Mouse (Mus musculus) intestine, embryonic 16.5 days (tissue): Measurements from ENCODE around the gene BC004004. TPM values are rescaled to one million over a fixed set of nuclear protein-coding genes. Genes with fewer than 3 reads are reported as not detected.
"Not testable (repeated sequence)": the region's sequence is repeated elsewhere in the genome, so short reads cannot be mapped to it uniquely, and the experiment has no call there.

Experiments
- ATAC-seq: fragments of 200-750 bp; cut with Nextera tagmentation; 2 replicates; pipeline ENCODE4 v1.8.0; 2017; ENCODE audit warnings: moderate TSS enrichment, moderate library complexity
- H3K27ac ChIP-seq: fragments of 300-500 bp; sonication (generic); 2 replicates; pipeline ENCODE4 v1.5.1; 2014; ENCODE audit warnings: mild to moderate bottlenecking, low read length
- H3K27me3 ChIP-seq: fragments of 300-500 bp; sonication (generic); replicated peaks from 2 replicates; pipeline ENCODE4 v1.6.1; 2014; ENCODE audit warnings: low read length, control low read depth, mixed read lengths; ENCODE audit not compliant: control insufficient read depth, insufficient read depth
- H3K36me3 ChIP-seq: fragments of 300-500 bp; sonication (generic); 2 replicates; pipeline ENCODE4 v1.6.1; 2014; ENCODE audit warnings: low read length, control low read depth; ENCODE audit not compliant: control insufficient read depth, insufficient read depth
- H3K4me1 ChIP-seq: fragments of 300-500 bp; sonication (generic); 2 replicates; pipeline ENCODE4 v1.6.1; 2014; ENCODE audit warnings: low read length, control low read depth, mixed read lengths; ENCODE audit not compliant: control insufficient read depth, insufficient read depth
- H3K4me2 ChIP-seq: fragments of 300-500 bp; sonication (generic); 2 replicates; pipeline ENCODE4 v1.6.1; 2014; ENCODE audit warnings: low read depth, low read length, control low read depth
- H3K4me3 ChIP-seq: fragments of 300-500 bp; sonication (generic); 2 replicates; pipeline ENCODE4 v1.5.1; 2014; ENCODE audit warnings: mild to moderate bottlenecking, low read length
- H3K9ac ChIP-seq: fragments of 300-500 bp; sonication (generic); 2 replicates; pipeline ENCODE4 v1.6.1; 2014; ENCODE audit warnings: low read depth, low read length
- H3K9me3 ChIP-seq: fragments of 300-500 bp; sonication (generic); 2 replicates; pipeline ENCODE4 v1.6.1; 2016; ENCODE audit warnings: low read length, control low read depth; ENCODE audit not compliant: control insufficient read depth
- WGBS: fragments of 180-500 bp; shearing (Covaris S2); extraction: QIAGEN DNeasy Blood & Tissue Kit; methylation state at CpG from one replicate; pipeline ENCODE4 v1.1.7; 2014; 5-methylcytosine and 5-hydroxymethylcytosine counted together
- polyA plus RNA-seq: library from polyadenylated mRNA; unstranded; fragments of >200 nt; fragmentation: Nextera tagmentation; extraction: Ambion mirVana; gene quantifications from 2 replicates; pipeline ENCODE4 v1.2.1, GENCODE M21; 2015

BC004004 gene
- polyA plus RNA-seq, 1 experiment from 2014 or later, result 85.6 TPM

- no peaks in the 10 kb centered on the region for H3K9me3 ChIP-seq
- H3K36me3 ChIP-seq, result peaks cover 10% of the 10 kb centered on the region
- ATAC-seq, result no peak
- H3K4me1 ChIP-seq, result peaks cover 33% of the 10 kb centered on the region
- peak overlapping the region; percentile 97 for H3K27ac ChIP-seq
- peak overlapping the region; percentile 80 for H3K4me2 ChIP-seq
- H3K4me3 ChIP-seq, result peak overlapping the region; percentile 92; the same call in 1 of the 2 replicates
- WGBS, result 74% methylated on average over 5 of the region's 5 CpGs
- peak overlapping the region; percentile 87 for H3K9ac ChIP-seq
- no peaks in the 10 kb centered on the region for H3K27me3 ChIP-seq
Observed at GRCm38 (mm10) chr17:29264760-29265159, 3.8 kb upstream of the BC004004 start.

DNA sequence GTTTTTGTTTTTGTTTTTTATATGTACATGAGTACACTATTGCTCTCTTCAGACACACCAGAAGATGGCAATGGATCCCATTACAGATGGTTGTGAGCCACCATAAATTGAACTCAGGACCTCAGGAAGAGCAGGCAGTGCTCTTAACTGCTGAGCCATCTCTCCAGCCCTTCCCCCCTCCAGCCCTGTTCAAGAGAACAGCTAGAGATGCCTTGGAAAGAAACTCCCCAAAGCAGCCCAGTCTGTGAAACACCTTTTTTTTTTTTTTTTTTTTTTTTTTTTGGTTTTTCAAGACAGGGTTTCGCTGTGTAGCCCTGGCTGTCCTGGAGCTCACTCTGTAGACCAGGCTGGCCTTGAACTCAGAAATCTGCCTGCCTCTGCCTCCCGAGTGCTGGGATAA lies 1.5 kb upstream of the BC004004 start:
- ATAC-seq, result not testable (repeated sequence)
- WGBS, result 88% methylated on average over 2 of the region's 2 CpGs

DNA sequence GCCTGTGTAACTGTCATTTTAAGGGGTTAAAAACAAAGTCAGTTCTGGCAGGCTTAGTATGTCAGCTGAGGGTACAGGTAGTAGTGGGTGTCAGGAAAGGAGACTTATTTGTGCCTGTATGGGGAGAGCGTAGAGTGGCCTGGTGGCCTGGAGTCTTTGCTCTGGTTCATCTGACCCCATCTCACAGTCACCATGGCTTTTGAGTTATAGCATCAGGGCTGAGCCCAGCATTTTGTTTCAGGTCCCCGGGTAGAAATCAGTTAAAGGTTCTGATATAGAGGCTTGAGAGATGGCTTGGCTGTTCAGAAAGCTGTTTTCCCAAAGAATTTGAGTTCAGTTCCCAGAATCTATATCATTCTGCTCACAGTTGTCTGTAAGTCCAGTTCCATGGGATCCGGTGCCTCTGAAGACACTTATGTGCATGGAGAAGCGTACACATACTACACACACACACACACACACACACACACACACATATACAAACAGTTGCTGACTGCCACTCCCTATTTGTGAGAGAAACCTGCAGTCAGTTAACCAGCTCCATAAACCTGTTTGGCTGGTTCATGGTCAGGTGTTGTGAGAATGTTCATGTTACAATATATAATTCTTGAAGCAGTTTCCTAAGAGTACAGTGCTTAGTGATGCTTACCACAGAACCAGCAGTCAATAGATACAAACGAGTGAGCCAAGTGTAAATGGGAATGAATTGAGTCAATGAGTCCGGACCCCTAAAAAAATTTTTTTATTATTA lies 482 bp upstream of the BC004004 start:
- 49% methylated on average over 6 of the region's 6 CpGs for WGBS
- no peaks in the 10 kb centered on the region for H3K36me3 ChIP-seq
- H3K4me2 ChIP-seq, result peak overlapping the region; percentile 72
- ATAC-seq, result peak; percentile 39
- H3K4me1 ChIP-seq, result peaks cover 20% of the 10 kb centered on the region
- peak overlapping the region; percentile 95 for H3K9ac ChIP-seq
- H3K4me3 ChIP-seq, result peak overlapping the region; percentile 85
- peak overlapping the region; percentile 95 for H3K27ac ChIP-seq
- no peaks in the 10 kb centered on the region for H3K9me3 ChIP-seq
- no peaks in the 10 kb centered on the region for H3K27me3 ChIP-seq

More for the DNA sequence above, 1.5 kb upstream of the BC004004 start:
- not testable (repeated sequence) for H3K9me3 ChIP-seq, H3K36me3 ChIP-seq, H3K4me2 ChIP-seq, H3K4me3 ChIP-seq, H3K27me3 ChIP-seq, H3K27ac ChIP-seq, H3K9ac ChIP-seq
- H3K4me1 ChIP-seq, result peaks cover 29% of the 10 kb centered on the region

- Histone ChIP-seq H3K4me2 (peak overlapping the region; percentile 72), H3K27me3 (no peaks in the 10 kb centered on the region), H3K9me3 (no peaks in the 10 kb centered on the region), H3K4me3 (peak overlapping the region; percentile 85), H3K4me1 (peaks cover 15% of the 10 kb centered on the region), H3K36me3 (no peaks in the 10 kb centered on the region), H3K27ac (peak overlapping the region; percentile 95), H3K9ac (peak overlapping the region; percentile 95)
- WGBS, result 19% methylated on average over 10 of the region's 10 CpGs
- ATAC-seq, result no peak
Observed at GRCm38 (mm10) chr17:29269349-29269706, 740 bp downstream of the BC004004 start.

DNA sequence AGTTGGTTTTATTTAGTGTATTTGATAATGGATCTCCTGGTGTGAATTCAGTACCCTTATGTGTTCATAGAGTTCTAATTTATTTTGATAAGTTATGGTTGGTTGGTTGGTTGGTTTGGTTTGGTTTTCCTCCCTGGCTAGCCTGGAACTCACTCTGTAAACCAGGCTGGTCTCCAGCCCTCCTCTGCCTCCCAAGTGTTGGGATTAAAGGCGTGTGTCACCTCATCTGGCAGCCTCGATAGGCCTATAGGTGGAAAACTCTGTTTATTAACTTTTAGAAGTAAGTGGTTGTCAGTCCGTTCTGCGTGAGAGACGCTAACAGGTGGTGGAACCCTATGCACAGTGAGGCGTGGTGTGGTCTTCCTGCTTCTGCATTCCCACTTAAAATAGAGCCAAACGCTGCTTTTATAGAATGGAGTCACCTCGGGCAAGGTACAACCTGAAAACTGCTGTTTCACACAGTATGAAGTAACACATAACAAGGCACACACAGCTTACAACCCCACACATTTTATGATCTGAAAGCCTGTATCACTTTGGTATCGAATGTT lies 1.6 kb downstream of the BC004004 start:
- WGBS, result 86% methylated on average over 9 of the region's 9 CpGs
- H3K9ac ChIP-seq, result no peak overlapping the region
- no peaks in the 10 kb centered on the region for H3K27me3 ChIP-seq
- peaks cover 12% of the 10 kb centered on the region for H3K4me1 ChIP-seq
- H3K4me3 ChIP-seq, result no peak overlapping the region
- no peak overlapping the region for H3K4me2 ChIP-seq
- no peak for ATAC-seq
- H3K9me3 ChIP-seq, result no peaks in the 10 kb centered on the region
- H3K36me3 ChIP-seq, result no peaks in the 10 kb centered on the region
- no peak overlapping the region for H3K27ac ChIP-seq

GRCm38 (mm10) chr17:29273156-29273555 lies 4.6 kb downstream of the BC004004 start:
- Histone ChIP-seq H3K4me3 (no peak overlapping the region), H3K9me3 (no peaks in the 10 kb centered on the region), H3K27me3 (no peaks in the 10 kb centered on the region), H3K4me2 (no peak overlapping the region), H3K36me3 (no peaks in the 10 kb centered on the region), H3K9ac (no peak overlapping the region), H3K27ac (no peak overlapping the region), H3K4me1 (peaks cover 7% of the 10 kb centered on the region)
- ATAC-seq, result no peak
- 52% methylated on average over 7 of the region's 7 CpGs for WGBS

DNA sequence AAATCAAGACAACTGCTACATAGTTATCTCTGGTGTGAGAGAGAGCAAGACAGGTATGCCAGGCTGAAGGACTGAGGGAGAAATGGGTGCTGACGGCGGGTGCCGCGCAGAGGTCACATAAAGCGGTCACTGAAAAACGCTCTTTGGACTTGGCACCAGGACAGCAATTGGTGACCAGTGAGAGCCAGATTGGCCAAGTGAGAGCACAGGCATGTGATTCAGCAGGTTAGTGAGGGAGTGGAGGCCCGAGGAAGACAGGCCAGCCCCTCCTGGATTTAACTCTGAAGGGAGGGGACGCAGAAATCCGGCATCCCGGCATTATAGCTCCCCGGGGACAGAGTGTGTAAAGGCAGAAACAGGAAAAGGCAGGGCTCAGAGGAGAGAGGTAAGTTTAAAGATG lies 5.3 kb downstream of the BC004004 start:
- Histone ChIP-seq H3K4me1 (peaks cover 5% of the 10 kb centered on the region), H3K27ac (no peak overlapping the region), H3K36me3 (no peaks in the 10 kb centered on the region), H3K9ac (no peak overlapping the region), H3K4me2 (no peak overlapping the region), H3K4me3 (no peak overlapping the region), H3K9me3 (no peaks in the 10 kb centered on the region), H3K27me3 (no peaks in the 10 kb centered on the region)
- WGBS, result 70% methylated on average over 11 of the region's 11 CpGs
- no peak for ATAC-seq

DNA sequence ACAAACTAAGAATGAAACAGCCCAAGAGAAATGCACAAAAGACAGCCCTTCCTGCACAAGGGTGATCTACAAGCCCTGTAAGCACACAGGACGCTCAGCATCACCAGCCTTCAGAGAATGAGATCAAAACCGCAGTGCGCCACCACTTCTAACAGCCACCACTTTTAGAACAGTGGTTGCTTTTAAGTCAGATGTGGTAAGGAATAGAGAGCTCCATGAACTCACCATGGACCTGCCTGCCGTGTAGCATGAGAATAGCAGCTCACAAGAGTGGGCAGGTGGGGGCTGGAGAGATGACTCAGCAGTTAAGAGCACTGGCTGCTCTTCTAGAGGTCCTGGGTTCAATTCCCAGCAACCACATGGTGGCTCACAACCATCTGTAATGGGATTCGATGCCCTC lies 11.8 kb downstream of the BC004004 start:
- Histone ChIP-seq H3K27ac (no peak overlapping the region), H3K36me3 (peaks cover under 1% of the 10 kb centered on the region; the same call in 1 of the 2 replicates), H3K9ac (no peak overlapping the region), H3K4me2 (no peak overlapping the region), H3K4me3 (no peak overlapping the region), H3K27me3 (no peaks in the 10 kb centered on the region), H3K4me1 (no peaks in the 10 kb centered on the region), H3K9me3 (no peaks in the 10 kb centered on the region)
- no peak for ATAC-seq
- WGBS, result 94% methylated on average over 5 of the region's 5 CpGs

DNA sequence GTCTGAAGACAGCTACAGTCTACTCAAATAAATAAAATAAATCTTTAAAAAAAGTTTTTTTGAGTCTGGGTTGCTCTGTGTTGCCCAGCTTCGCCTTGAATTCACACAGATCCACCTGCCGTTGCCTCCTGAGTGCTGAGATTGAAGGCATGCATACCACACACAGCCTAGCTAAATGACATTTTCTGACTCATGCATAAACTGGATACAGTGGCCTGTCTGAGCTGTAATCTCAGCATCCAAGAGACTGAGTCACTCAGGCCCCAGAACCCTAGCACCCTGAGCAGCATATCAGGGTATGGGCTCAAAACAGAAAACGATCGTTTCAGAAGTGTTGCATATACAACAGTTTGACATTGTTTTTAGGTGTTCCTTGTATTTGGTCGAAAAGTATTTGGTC lies 13.0 kb downstream of the BC004004 start:
- H3K27me3 ChIP-seq, result no peaks in the 10 kb centered on the region
- H3K9ac ChIP-seq, result no peak overlapping the region
- H3K4me3 ChIP-seq, result no peak overlapping the region
- ATAC-seq, result no peak
- H3K36me3 ChIP-seq, result peaks cover 2% of the 10 kb centered on the region; the same call in 1 of the 2 replicates
- 81% methylated on average over 5 of the region's 5 CpGs for WGBS
- no peaks in the 10 kb centered on the region for H3K4me1 ChIP-seq
- no peak overlapping the region for H3K27ac ChIP-seq
- no peak overlapping the region for H3K4me2 ChIP-seq
- H3K9me3 ChIP-seq, result no peaks in the 10 kb centered on the region
